Mouse (Mus musculus): ENCODE measurements at regions not wholly inside any gene's neighbourhood (a gene's known extent, or its start where the extent isn't known, plus 50 kb on each side); places are given as distances from the start of the nearest gene placed in this dataset.

- DNase-seq: no peak
Measured at GRCm38 (mm10) chr17:7623392-7623791, 203.7 kb downstream of the Fndc1 start.

GRCm38 (mm10) chr17:7621262-7621661 is 205.8 kb downstream of the Fndc1 start:
- no peak for DNase-seq

GRCm38 (mm10) chr17:7620166-7620565 is 206.9 kb downstream of the Fndc1 start:
- DNase-seq: no peak

GRCm38 (mm10) chr17:7619641-7620040 is 207.5 kb downstream of the Fndc1 start:
- DNase-seq: no peak

- DNase-seq: peak; percentile 7
Measured at GRCm38 (mm10) chr17:7608046-7608445, 219.1 kb downstream of the Fndc1 start.

GRCm38 (mm10) chr17:7607431-7607830 is 219.7 kb downstream of the Fndc1 start:
- DNase-seq: no peak

GRCm38 (mm10) chr17:7604813-7605504 is 219.7 kb upstream of the Unc93a2 start:
- DNase-seq: peak; percentile 15

GRCm38 (mm10) chr17:7604096-7604495 is 218.8 kb upstream of the Unc93a2 start:
- DNase-seq: no peak

- DNase-seq: no peak
Measured at GRCm38 (mm10) chr17:7600555-7600954, 215.3 kb upstream of the Unc93a2 start.

- DNase-seq: no peak
Measured at GRCm38 (mm10) chr17:7597481-7597880, 212.2 kb upstream of the Unc93a2 start.

- DNase-seq: no peak
Measured at GRCm38 (mm10) chr17:7594801-7595200, 209.5 kb upstream of the Unc93a2 start.

- no peak for DNase-seq
Measured at GRCm38 (mm10) chr17:7592491-7592890, 207.2 kb upstream of the Unc93a2 start.

- DNase-seq: no peak
Measured at GRCm38 (mm10) chr17:7582866-7583398, 197.7 kb upstream of the Unc93a2 start.

GRCm38 (mm10) chr17:7579031-7579430 is 193.8 kb upstream of the Unc93a2 start:
- no peak for DNase-seq

- no peak for DNase-seq
Measured at GRCm38 (mm10) chr17:7578003-7578402, 192.7 kb upstream of the Unc93a2 start.

GRCm38 (mm10) chr17:7577227-7577626 is 192.0 kb upstream of the Unc93a2 start:
- no peak for DNase-seq

- DNase-seq: no peak
Measured at GRCm38 (mm10) chr17:7571481-7571880, 186.2 kb upstream of the Unc93a2 start.

- no peak for DNase-seq
Measured at GRCm38 (mm10) chr17:7568482-7568881, 183.2 kb upstream of the Unc93a2 start.

- no peak for DNase-seq
Measured at GRCm38 (mm10) chr17:7565771-7566170, 180.5 kb upstream of the Unc93a2 start.

GRCm38 (mm10) chr17:7562940-7563339 is 177.7 kb upstream of the Unc93a2 start:
- DNase-seq: no peak

GRCm38 (mm10) chr17:7548456-7548855 is 163.2 kb upstream of the Unc93a2 start:
- DNase-seq: no peak

- no peak for DNase-seq
Measured at GRCm38 (mm10) chr17:7538402-7539087, 153.3 kb upstream of the Unc93a2 start.

GRCm38 (mm10) chr17:7537618-7538266 is 152.5 kb upstream of the Unc93a2 start:
- DNase-seq: no peak

GRCm38 (mm10) chr17:7537210-7537609 is 151.9 kb upstream of the Unc93a2 start:
- DNase-seq: no peak
